Mouse (Mus musculus) hindbrain, embryonic 12.5 days (tissue): ENCODE measurements around the gene Zfp113. TPM values are rescaled to one million over a fixed set of nuclear protein-coding genes. Genes with fewer than 3 reads are reported as not detected.
A peak's percentile ranks its signal among the peaks of the same experiment; 100 is the strongest.
"Not testable (repeated sequence)": the region's sequence is repeated elsewhere in the genome, so short reads cannot be mapped to it uniquely, and the experiment has no call there.

Source experiments
- ATAC-seq: fragments of 200-750 bp; cut with Nextera tagmentation; 2 replicates; pipeline ENCODE4 v1.8.0; 2017; ENCODE audit warnings: moderate TSS enrichment; ENCODE audit not compliant: low FRiP score
- H3K27ac ChIP-seq: fragments of 300-500 bp; sonication (generic); 2 replicates; pipeline ENCODE4 v1.5.1; 2016; ENCODE audit warnings: mild to moderate bottlenecking
- H3K27me3 ChIP-seq: fragments of 300-500 bp; sonication (generic); 2 replicates; pipeline ENCODE4 v1.6.1; 2016; ENCODE audit warnings: mild to moderate bottlenecking
- H3K36me3 ChIP-seq: fragments of 300-500 bp; sonication (generic); 2 replicates; pipeline ENCODE4 v1.6.1; 2016; ENCODE audit warnings: mild to moderate bottlenecking
- H3K4me1 ChIP-seq: fragments of 300-500 bp; sonication (generic); 2 replicates; pipeline ENCODE4 v1.6.1; 2016
- H3K4me2 ChIP-seq: fragments of 300-500 bp; sonication (generic); replicated peaks from 2 replicates; pipeline ENCODE4 v1.6.1; 2016; ENCODE audit warnings: mild to moderate bottlenecking
- H3K4me3 ChIP-seq: fragments of 300-500 bp; sonication (generic); 2 replicates; pipeline ENCODE4 v1.5.1; 2016; ENCODE audit warnings: mild to moderate bottlenecking
- H3K9ac ChIP-seq: fragments of 300-500 bp; sonication (generic); 2 replicates; pipeline ENCODE4 v1.6.1; 2016; ENCODE audit warnings: mild to moderate bottlenecking, moderate library complexity
- H3K9me3 ChIP-seq: fragments of 300-500 bp; sonication (generic); replicated peaks from 2 replicates; pipeline ENCODE4 v1.6.1; 2016; ENCODE audit warnings: mild to moderate bottlenecking
- WGBS: fragments of 180-500 bp; shearing (Covaris S2); methylation state at CpG from one replicate; pipeline ENCODE4 v1.1.7; 2016; 5-methylcytosine and 5-hydroxymethylcytosine counted together
- polyA plus RNA-seq: library from polyadenylated mRNA; unstranded; fragments of >200 nt; fragmentation: Nextera tagmentation; extraction: Ambion mirVana; gene quantifications from 2 replicates; pipeline ENCODE4 v1.2.1, GENCODE M21; 2016

Zfp113 gene
- polyA plus RNA-seq, 1 experiment from 2014 or later: 35.9 TPM

DNA sequence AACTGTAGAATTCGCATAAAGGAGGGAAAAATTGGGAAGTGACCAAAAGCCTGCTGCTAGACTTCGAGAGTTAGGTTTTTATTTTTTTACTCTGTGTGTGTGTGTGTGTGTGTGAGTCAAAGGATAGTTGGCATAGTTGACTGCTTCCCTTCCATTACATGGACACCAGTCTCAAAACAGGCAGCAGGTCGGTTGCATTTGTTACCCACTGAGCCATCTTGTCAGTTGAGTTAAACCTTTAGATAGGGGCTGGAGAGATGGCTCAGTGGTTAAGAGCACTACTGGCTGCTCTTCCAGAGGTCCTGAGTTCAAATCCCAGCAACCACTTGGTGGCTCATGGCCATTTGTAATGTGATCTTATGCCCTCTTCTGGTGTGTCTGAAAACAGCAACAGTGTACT lies 37.5 kb downstream of the Zfp113 start:
- ATAC-seq: no peak
- H3K9me3 ChIP-seq: no peaks in the 10 kb centered on the region
- peaks cover 27% of the 10 kb centered on the region for H3K36me3 ChIP-seq
- peak overlapping the region; percentile 73 for H3K4me2 ChIP-seq
- H3K27me3 ChIP-seq: no peaks in the 10 kb centered on the region
- H3K4me3 ChIP-seq: peak overlapping the region; percentile 58
- peak overlapping the region; percentile 70 for H3K9ac ChIP-seq
- peaks cover 12% of the 10 kb centered on the region for H3K4me1 ChIP-seq
- peak overlapping the region; percentile 90; the same call in 1 of the 2 replicates for H3K27ac ChIP-seq
- 80% methylated on average over 3 of the region's 3 CpGs for WGBS

DNA sequence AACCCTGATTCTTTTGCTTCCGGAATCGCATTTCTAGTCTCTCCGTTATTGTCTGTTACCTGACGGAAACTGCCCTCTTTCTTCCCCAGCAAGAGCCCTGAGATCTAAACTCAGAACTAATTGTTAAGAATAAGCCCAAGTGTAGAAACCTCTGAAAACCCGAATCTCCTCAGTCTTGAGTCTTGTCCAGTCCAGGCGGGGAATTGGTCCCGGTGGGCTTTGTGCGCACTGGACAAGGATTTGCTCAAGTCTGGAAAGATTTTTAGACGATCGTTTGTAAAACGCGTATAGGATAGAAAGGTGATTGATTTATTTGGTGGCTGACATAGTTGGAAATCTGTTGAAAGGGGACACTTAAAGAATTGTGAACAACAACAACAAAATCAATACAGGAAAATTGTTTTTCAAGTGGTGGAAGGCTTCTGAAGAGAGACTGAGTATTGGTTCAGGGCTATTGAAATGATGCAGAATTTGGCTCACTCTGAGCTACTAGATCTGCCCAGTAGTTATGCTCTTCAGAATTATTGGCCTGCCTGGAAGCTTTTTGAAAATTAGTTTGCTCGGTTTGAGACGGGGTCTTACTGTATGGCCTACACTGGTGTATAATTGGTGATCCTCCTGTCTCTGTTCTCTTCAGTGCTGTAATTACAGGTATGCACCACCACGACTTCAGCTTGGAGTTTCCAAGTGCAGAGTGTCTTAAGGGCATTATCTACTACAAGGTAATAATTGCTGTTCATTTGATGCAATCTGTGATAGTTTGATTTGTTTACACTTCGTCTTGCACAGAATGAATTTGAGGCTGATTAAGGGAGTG lies 38.1 kb downstream of the Zfp113 start:
- H3K36me3 ChIP-seq: peaks cover 23% of the 10 kb centered on the region
- no peaks in the 10 kb centered on the region for H3K9me3 ChIP-seq
- 10% methylated on average over 16 of the region's 16 CpGs for WGBS

DNA sequence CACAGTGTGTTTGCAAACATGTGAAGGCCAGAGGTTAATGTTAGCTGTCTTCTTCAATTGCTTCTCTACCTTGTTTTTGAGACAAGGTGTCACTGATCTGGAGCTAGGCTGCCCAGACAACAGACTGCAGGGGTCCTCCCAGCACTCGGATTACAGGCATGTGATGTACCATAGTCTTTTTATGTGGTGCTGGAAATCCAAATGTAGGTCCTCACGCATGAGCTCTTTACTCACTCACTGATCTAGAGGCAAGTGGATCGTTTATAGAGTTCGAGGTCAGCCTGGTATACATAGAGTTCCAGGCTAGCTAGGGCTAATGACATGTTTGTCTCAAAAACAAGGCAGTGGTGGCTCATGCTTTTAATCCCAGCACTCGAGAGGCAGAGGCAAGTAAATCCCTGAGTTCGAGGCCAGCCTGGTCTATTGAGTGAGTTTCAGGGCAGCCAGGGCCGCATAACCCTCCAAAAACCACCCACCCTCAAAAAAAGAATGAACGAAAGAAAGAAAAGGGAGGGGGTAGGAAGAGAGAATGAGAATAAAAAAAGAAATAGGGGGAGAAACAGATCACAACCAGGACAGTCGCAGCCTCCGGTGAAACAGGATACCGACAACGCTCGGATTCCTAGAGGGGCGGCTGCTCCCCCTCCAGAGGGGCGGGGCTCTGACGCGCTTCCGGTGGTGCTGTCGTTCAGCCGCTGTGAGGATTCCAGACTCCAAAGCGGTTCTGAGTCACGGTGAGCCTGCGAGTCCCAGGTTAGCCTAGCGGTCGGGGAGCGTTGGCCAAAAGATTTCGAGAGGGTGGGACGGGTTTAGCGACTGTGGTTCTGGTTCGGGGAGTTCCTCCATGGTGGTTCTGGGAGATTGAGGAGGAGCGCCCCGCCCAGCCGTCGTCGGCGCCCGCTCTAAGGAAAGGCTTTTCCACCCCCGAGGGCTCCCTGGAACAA lies 39.0 kb downstream of the Zfp113 start, which contains the start of gene Zscan21:
Zscan21 (plus strand) TSS at position 649 of the 944 bp plus-strand sequence.
- H3K9ac ChIP-seq: peak within 1 kb of the TSS; percentile 70
- peak; percentile 98 for ATAC-seq
- H3K27me3 ChIP-seq: no peaks in the 10 kb centered on the region
- H3K4me2 ChIP-seq: peak within 1 kb of the TSS; percentile 73
- H3K9me3 ChIP-seq: no peaks in the 10 kb centered on the region
- peaks cover 12% of the 10 kb centered on the region for H3K4me1 ChIP-seq
- 7% methylated on average over 38 of the region's 38 CpGs for WGBS
- H3K27ac ChIP-seq: peak within 1 kb of the TSS; percentile 90
- peaks cover 20% of the 10 kb centered on the region for H3K36me3 ChIP-seq
- peak within 1 kb of the TSS; percentile 58 for H3K4me3 ChIP-seq

More for the DNA sequence above, 38.1 kb downstream of the Zfp113 start:
- Histone ChIP-seq H3K4me2 (peak overlapping the region; percentile 73), H3K27ac (peak overlapping the region; percentile 90), H3K27me3 (no peaks in the 10 kb centered on the region), H3K4me1 (peaks cover 12% of the 10 kb centered on the region), H3K4me3 (peak overlapping the region; percentile 58), H3K9ac (peak overlapping the region; percentile 70)
- peak; percentile 76 for ATAC-seq

DNA sequence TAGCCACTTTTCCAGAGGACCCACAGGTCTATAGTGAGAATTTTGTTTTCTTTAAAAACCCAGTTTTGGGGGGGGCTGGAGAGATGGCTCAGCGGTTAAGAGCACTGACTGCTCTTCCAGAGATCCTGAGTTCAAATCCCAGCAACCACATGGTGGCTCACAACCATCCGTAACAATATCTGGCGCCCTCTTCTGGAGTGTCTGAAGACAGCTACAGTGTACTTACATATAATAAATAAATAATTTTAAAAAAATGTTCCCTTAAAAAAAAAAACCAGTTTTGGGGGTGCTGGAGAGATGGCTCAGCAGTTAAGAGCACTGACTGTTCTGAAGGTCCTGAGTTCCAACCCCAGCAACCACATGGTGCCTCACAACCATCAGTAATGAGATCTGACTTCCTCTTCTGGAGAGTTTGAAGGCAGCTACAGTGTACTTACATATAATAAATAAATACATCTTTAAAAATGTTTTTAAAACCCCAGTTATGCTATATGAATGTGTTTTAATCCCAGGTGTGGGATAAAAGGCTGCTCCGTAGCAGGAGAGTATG lies 45.6 kb downstream of the Zfp113 start:
- H3K4me1 ChIP-seq, H3K27ac ChIP-seq, H3K27me3 ChIP-seq, H3K4me3 ChIP-seq, H3K9ac ChIP-seq, H3K4me2 ChIP-seq, ATAC-seq, H3K9me3 ChIP-seq: not testable (repeated sequence)
- WGBS: 62% methylated on average over 4 of the region's 4 CpGs
- peaks cover 15% of the 10 kb centered on the region for H3K36me3 ChIP-seq

DNA sequence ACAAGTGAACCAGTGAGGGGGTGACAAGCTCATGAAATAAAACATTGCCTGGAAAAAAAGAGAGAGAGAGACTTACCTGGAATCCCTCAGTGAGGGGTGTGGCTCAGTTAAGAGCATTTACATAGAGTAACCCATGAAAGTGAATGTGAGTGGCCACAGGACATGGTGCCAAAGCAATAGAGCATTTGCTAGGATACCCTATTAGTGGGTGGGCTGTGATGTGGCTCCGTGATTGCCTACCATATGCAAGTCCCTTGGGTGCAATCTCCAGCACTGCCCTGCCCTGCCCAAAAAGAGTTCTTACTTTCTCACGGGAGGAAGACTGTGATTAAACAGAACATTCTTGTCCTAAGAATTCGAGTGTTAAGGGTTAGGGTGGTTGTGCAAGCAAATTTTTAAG lies 48.4 kb downstream of the Zfp113 start:
- 70% methylated on average over 3 of the region's 3 CpGs for WGBS
- peaks cover 39% of the 10 kb centered on the region for H3K36me3 ChIP-seq
- no peak for ATAC-seq

DNA sequence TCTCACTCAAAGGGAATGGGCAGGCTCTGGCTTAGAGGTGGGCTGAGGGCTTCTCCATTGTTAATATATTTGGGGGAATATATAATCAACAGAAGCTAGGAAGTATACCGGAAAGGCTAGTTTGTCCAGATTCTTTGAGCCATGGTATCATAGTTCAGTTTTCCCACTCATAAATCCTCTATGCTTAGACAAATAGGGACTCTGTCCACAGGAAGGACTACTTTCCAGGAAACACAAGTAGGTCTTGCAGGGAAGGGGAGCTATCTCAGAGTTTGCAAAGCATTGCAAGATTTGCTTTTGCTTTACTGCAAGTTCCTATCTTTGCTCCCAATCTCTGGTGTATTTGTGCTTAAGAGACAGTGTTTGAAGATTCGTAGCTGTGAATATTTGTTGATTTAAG lies 50.6 kb downstream of the Zfp113 start:
- 98% methylated on average over 2 of the region's 2 CpGs for WGBS
- no peaks in the 10 kb centered on the region for H3K4me1 ChIP-seq
- no peak overlapping the region for H3K27ac ChIP-seq
- H3K9ac ChIP-seq: no peak overlapping the region
- H3K4me2 ChIP-seq: no peak overlapping the region
- no peak for ATAC-seq
- no peaks in the 10 kb centered on the region for H3K9me3 ChIP-seq
- no peak overlapping the region for H3K4me3 ChIP-seq
- H3K27me3 ChIP-seq: no peaks in the 10 kb centered on the region
- peaks cover 59% of the 10 kb centered on the region for H3K36me3 ChIP-seq

More for the DNA sequence above, 48.4 kb downstream of the Zfp113 start:
- H3K27ac ChIP-seq: no peak overlapping the region
- H3K9ac ChIP-seq: no peak overlapping the region
- no peaks in the 10 kb centered on the region for H3K4me1 ChIP-seq
- H3K27me3 ChIP-seq: no peaks in the 10 kb centered on the region
- H3K4me3 ChIP-seq: no peak overlapping the region
- H3K9me3 ChIP-seq: no peaks in the 10 kb centered on the region
- H3K4me2 ChIP-seq: no peak overlapping the region

DNA sequence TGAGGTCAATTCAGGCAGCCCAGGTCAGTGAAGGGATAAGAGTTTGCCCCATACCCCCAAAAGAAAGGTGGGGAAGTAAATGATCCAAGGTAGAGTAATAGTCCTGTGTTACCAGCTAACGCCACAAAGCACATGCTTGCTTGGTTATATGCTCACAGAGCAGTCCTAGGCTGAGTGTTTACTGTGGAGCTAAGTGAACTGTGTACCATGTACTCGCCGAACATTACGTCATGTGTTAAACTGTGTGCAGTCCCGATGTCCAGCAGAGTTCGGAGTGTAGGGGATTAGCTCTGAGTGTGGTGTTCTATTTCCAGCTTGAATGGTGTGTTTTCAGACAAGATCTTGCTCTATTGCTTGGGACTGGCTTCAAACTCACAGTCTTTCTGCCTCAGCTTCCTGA lies 61.1 kb downstream of the Zfp113 start:
- Histone ChIP-seq H3K36me3 (peaks cover 64% of the 10 kb centered on the region), H3K9ac (no peak overlapping the region), H3K4me1 (no peaks in the 10 kb centered on the region), H3K4me3 (no peak overlapping the region), H3K4me2 (no peak overlapping the region), H3K27me3 (no peaks in the 10 kb centered on the region), H3K27ac (no peak overlapping the region), H3K9me3 (no peaks in the 10 kb centered on the region)
- over 99% methylated on average over 6 of the region's 6 CpGs for WGBS
- no peak for ATAC-seq

DNA sequence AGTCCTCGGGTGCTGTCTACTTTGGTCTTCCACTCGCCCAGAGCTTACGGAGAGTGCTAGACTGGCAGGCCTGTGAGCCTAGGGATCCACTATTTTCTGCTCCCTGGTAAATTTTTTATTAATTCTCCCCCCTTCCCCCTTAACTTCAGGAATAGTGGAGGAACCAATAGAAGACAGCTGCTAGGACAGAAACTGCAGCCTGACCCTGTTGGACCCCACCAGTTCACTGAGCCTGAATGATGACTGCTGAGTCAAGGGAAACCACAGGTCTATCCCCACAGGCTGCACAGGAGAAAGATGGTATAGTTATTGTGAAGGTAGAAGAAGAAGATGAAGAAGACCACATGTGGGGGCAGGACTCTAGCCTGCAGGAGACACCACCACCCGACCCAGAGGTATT lies 62.8 kb downstream of the Zfp113 start:
- H3K36me3 ChIP-seq: peaks cover 48% of the 10 kb centered on the region
- no peak overlapping the region for H3K4me3 ChIP-seq
- no peaks in the 10 kb centered on the region for H3K4me1 ChIP-seq
- H3K4me2 ChIP-seq: no peak overlapping the region
- no peaks in the 10 kb centered on the region for H3K9me3 ChIP-seq
- 92% methylated on average over 4 of the region's 4 CpGs for WGBS
- H3K27ac ChIP-seq: no peak overlapping the region
- H3K27me3 ChIP-seq: no peaks in the 10 kb centered on the region
- no peak for ATAC-seq
- H3K9ac ChIP-seq: no peak overlapping the region

DNA sequence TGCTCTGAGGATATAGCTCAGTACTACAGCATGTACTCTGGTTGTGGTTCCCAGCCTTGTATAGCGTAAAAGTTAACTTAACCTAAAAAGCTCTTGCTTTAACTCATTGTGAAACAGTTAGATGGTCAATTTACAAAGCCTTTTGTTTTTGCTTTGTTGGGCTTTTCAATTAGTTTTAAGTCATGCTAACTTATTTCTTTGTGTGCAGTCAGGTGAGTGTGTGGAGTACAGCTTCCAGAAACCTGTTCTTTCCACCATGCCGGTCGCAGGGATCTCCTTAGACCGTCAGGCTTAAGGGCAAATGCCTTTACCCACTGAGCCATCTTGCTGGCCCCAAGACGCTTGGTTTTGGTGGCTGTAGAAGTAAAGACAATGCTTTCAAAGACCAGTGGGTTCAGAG lies 64.8 kb downstream of the Zfp113 start:
- H3K36me3 ChIP-seq: peaks cover 32% of the 10 kb centered on the region
- no peak for ATAC-seq
- no peaks in the 10 kb centered on the region for H3K27me3 ChIP-seq
- no peak overlapping the region for H3K4me2 ChIP-seq
- no peak overlapping the region for H3K4me3 ChIP-seq
- no peak overlapping the region for H3K27ac ChIP-seq
- no peak overlapping the region for H3K9ac ChIP-seq
- no peaks in the 10 kb centered on the region for H3K9me3 ChIP-seq
- 91% methylated on average over 5 of the region's 5 CpGs for WGBS
- peaks cover 11% of the 10 kb centered on the region for H3K4me1 ChIP-seq

DNA sequence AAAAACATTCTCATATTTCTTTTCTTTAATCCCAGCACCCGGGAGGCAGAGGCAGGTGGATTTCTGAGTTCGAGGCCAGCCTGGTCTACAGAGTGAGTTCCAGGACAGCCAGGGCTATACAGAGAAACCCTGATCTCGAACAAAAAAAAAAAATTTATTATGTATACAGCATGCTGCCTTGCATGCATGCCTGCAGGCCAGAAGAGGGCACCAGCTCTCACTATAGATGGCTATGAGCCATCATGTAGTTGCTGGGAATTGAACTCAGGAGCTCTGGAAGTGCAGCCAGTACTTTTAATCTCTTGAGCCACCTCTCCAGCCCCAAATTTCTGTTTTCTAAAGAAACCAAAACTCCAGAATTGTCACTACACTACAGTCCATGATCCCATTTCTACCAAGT lies 65.3 kb downstream of the Zfp113 start:
- no peak for ATAC-seq
- no peak overlapping the region for H3K27ac ChIP-seq
- no peak overlapping the region for H3K4me3 ChIP-seq
- H3K36me3 ChIP-seq: peaks cover 27% of the 10 kb centered on the region
- no peak overlapping the region for H3K4me2 ChIP-seq
- H3K9ac ChIP-seq: no peak overlapping the region
- H3K9me3 ChIP-seq: no peaks in the 10 kb centered on the region
- H3K4me1 ChIP-seq: peaks cover 11% of the 10 kb centered on the region
- H3K27me3 ChIP-seq: no peaks in the 10 kb centered on the region
- WGBS: 81% methylated on average over 3 of the region's 3 CpGs
